Mouse (Mus musculus): ENCODE results near the gene Map3k15. TPM values are rescaled to one million over a fixed set of nuclear protein-coding genes. Genes with fewer than 3 reads are reported as not detected.

Gene Map3k15
- total and polyA plus RNA-seq, 2 experiments from 2014 or later = 0.31 to 1.2 TPM

- Histone ChIP-seq H3K9ac (replicated peaks; ENCODE audit: low read length, poor library complexity, severe bottlenecking) (no peak overlapping the region), H3K4me2 (ENCODE audit: low read depth, low read length, poor library complexity, severe bottlenecking) (no peak overlapping the region), H3K36me3 (ENCODE audit: insufficient read depth, low read length) (no peaks in the 10 kb centered on the region), H3K9me3 (ENCODE audit: low read length) (no peaks in the 10 kb centered on the region), H3K4me1 (ENCODE audit: insufficient read depth, low read length) (no peaks in the 10 kb centered on the region), H3K27me3 (ENCODE audit: insufficient read depth, low read length) (peaks cover 5% of the 10 kb centered on the region; the same call in 1 of the 2 replicates), H3K4me3 (ENCODE audit: low read depth, low read length) (no peak overlapping the region), H3K27ac (ENCODE audit: low read depth, low read length) (no peak overlapping the region)
- DNase-seq (ENCODE audit: low spot score) (peak; percentile 82), ATAC-seq (ENCODE audit: low FRiP score) (no peak)
- peak; percentile 75 for TF ChIP-seq CTCF (IDR thresholded peaks at IDR 0.05)
- 30% methylated on average over 5 of the region's 5 CpGs for WGBS
Measured at GRCm38 (mm10) chrX:159973730-159974129, 14.5 kb upstream of the Map3k15 start.

- H3K27me3 ChIP-seq (ENCODE audit: insufficient read depth, low read length) = peaks cover 6% of the 10 kb centered on the region; the same call in 1 of the 2 replicates
- ATAC-seq (ENCODE audit: low FRiP score) (no peak), DNase-seq (ENCODE audit: low spot score) (no peak)
- no peak for TF ChIP-seq CTCF (IDR thresholded peaks at IDR 0.05)
- no peaks in the 10 kb centered on the region for H3K36me3 ChIP-seq (ENCODE audit: insufficient read depth, low read length)
- no peak overlapping the region for H3K4me2 ChIP-seq (ENCODE audit: low read depth, low read length, poor library complexity, severe bottlenecking)
- WGBS = 57% methylated on average over 3 of the region's 3 CpGs
- no peak overlapping the region for H3K27ac ChIP-seq (ENCODE audit: low read depth, low read length)
- no peaks in the 10 kb centered on the region for H3K9me3 ChIP-seq (ENCODE audit: low read length)
- no peak overlapping the region for H3K9ac ChIP-seq (replicated peaks; ENCODE audit: low read length, poor library complexity, severe bottlenecking)
- no peak overlapping the region for H3K4me3 ChIP-seq (ENCODE audit: low read depth, low read length)
- H3K4me1 ChIP-seq (ENCODE audit: insufficient read depth, low read length) = no peaks in the 10 kb centered on the region
Measured at GRCm38 (mm10) chrX:159976243-159976642, 12.0 kb upstream of the Map3k15 start.

GRCm38 (mm10) chrX:159995808-159996207, 7.6 kb downstream of the Map3k15 start:
- Histone ChIP-seq H3K36me3 (ENCODE audit: insufficient read depth, low read length) (no peaks in the 10 kb centered on the region), H3K9me3 (ENCODE audit: low read length) (no peaks in the 10 kb centered on the region), H3K27me3 (ENCODE audit: insufficient read depth, low read length) (no peaks in the 10 kb centered on the region), H3K27ac (ENCODE audit: low read depth, low read length) (no peak overlapping the region), H3K9ac (replicated peaks; ENCODE audit: low read length, poor library complexity, severe bottlenecking) (no peak overlapping the region), H3K4me2 (ENCODE audit: low read depth, low read length, poor library complexity, severe bottlenecking) (no peak overlapping the region), H3K4me1 (ENCODE audit: insufficient read depth, low read length) (no peaks in the 10 kb centered on the region), H3K4me3 (ENCODE audit: low read depth, low read length) (no peak overlapping the region)
- TF ChIP-seq CTCF (IDR thresholded peaks at IDR 0.05) = no peak
- DNase-seq (ENCODE audit: low spot score) (no peak), ATAC-seq (ENCODE audit: low FRiP score) (no peak)
- 91% methylated on average over 6 of the region's 6 CpGs for WGBS

- H3K4me3 ChIP-seq (ENCODE audit: low read depth, low read length) = no peak overlapping the region
- no peak overlapping the region for H3K27ac ChIP-seq (ENCODE audit: low read depth, low read length)
- WGBS = 77% methylated on average over 1 of the region's 1 CpGs
- TF ChIP-seq CTCF (IDR thresholded peaks at IDR 0.05) = no peak
- no peaks in the 10 kb centered on the region for H3K27me3 ChIP-seq (ENCODE audit: insufficient read depth, low read length)
- no peaks in the 10 kb centered on the region for H3K4me1 ChIP-seq (ENCODE audit: insufficient read depth, low read length)
- H3K9me3 ChIP-seq (ENCODE audit: low read length) = no peaks in the 10 kb centered on the region
- no peaks in the 10 kb centered on the region for H3K36me3 ChIP-seq (ENCODE audit: insufficient read depth, low read length)
- DNase-seq (ENCODE audit: low spot score) = no peak
- ATAC-seq (ENCODE audit: low FRiP score) = no peak
- no peak overlapping the region for H3K9ac ChIP-seq (replicated peaks; ENCODE audit: low read length, poor library complexity, severe bottlenecking)
- no peak overlapping the region for H3K4me2 ChIP-seq (ENCODE audit: low read depth, low read length, poor library complexity, severe bottlenecking)
Measured at GRCm38 (mm10) chrX:160053306-160053705, 65.1 kb downstream of the Map3k15 start.

- no peak for ATAC-seq (ENCODE audit: low FRiP score)
- DNase-seq (ENCODE audit: low spot score) = no peak
- H3K9me3 ChIP-seq (ENCODE audit: low read length) = no peaks in the 10 kb centered on the region
- 71% methylated on average over 5 of the region's 5 CpGs for WGBS
- no peak for TF ChIP-seq CTCF (IDR thresholded peaks at IDR 0.05)
- no peak overlapping the region for H3K4me2 ChIP-seq (ENCODE audit: low read depth, low read length, poor library complexity, severe bottlenecking)
- H3K27ac ChIP-seq (ENCODE audit: low read depth, low read length) = no peak overlapping the region
- no peak overlapping the region for H3K4me3 ChIP-seq (ENCODE audit: low read depth, low read length)
- H3K36me3 ChIP-seq (ENCODE audit: insufficient read depth, low read length) = no peaks in the 10 kb centered on the region
- H3K9ac ChIP-seq (replicated peaks; ENCODE audit: low read length, poor library complexity, severe bottlenecking) = no peak overlapping the region
- no peaks in the 10 kb centered on the region for H3K4me1 ChIP-seq (ENCODE audit: insufficient read depth, low read length)
- no peaks in the 10 kb centered on the region for H3K27me3 ChIP-seq (ENCODE audit: insufficient read depth, low read length)
Measured at GRCm38 (mm10) chrX:160054643-160055042, 66.4 kb downstream of the Map3k15 start.

GRCm38 (mm10) chrX:160091973-160092372, 103.7 kb downstream of the Map3k15 start:
- no peak for ATAC-seq (ENCODE audit: low FRiP score)
- DNase-seq (ENCODE audit: low spot score) = no peak
- no peaks in the 10 kb centered on the region for H3K36me3 ChIP-seq (ENCODE audit: insufficient read depth, low read length)
- H3K9me3 ChIP-seq (ENCODE audit: low read length) = no peaks in the 10 kb centered on the region
- 75% methylated on average over 1 of the region's 1 CpGs for WGBS
- H3K9ac ChIP-seq (replicated peaks; ENCODE audit: low read length, poor library complexity, severe bottlenecking) = no peak overlapping the region
- TF ChIP-seq CTCF (IDR thresholded peaks at IDR 0.05) = no peak
- no peaks in the 10 kb centered on the region for H3K4me1 ChIP-seq (ENCODE audit: insufficient read depth, low read length)
- H3K4me3 ChIP-seq (ENCODE audit: low read depth, low read length) = no peak overlapping the region
- no peak overlapping the region for H3K27ac ChIP-seq (ENCODE audit: low read depth, low read length)
- H3K4me2 ChIP-seq (ENCODE audit: low read depth, low read length, poor library complexity, severe bottlenecking) = no peak overlapping the region
- no peaks in the 10 kb centered on the region for H3K27me3 ChIP-seq (ENCODE audit: insufficient read depth, low read length)

All from midbrain, postnatal 0 days (tissue).